Mouse (Mus musculus): Measurements from ENCODE around the gene Matn4. TPM values are rescaled to one million over a fixed set of nuclear protein-coding genes. Genes with fewer than 3 reads are reported as not detected.

The Matn4 gene
- polyA plus RNA-seq (2015; fragmentation: Nextera tagmentation; extraction: Ambion mirVana), result 0.26 and 0.39 TPM in 2 replicates

- Histone ChIP-seq H3K27ac (no peak within 1 kb of the TSS), H3K36me3 (no peaks in the 10 kb centered on the region), H3K4me1 (replicated peaks) (peaks cover 13% of the 10 kb centered on the region), H3K4me3 (replicated peaks) (peak within 1 kb of the TSS; percentile 35), H3K27me3 (peaks cover 99% of the 10 kb centered on the region), H3K9ac (replicated peaks) (peak within 1 kb of the TSS; percentile 26; the same call in 1 of the 2 replicates), H3K4me2 (replicated peaks) (peak within 1 kb of the TSS; percentile 52), H3K9me3 (no peaks in the 10 kb centered on the region)
- WGBS, result 8% methylated on average over 9 of the region's 9 CpGs
- ATAC-seq, result no peak
Observed at GRCm38 (mm10) chr2:164405060-164405459, at the start of gene Matn4. Matn4 (minus strand) TSS chr2:164405160.

DNA sequence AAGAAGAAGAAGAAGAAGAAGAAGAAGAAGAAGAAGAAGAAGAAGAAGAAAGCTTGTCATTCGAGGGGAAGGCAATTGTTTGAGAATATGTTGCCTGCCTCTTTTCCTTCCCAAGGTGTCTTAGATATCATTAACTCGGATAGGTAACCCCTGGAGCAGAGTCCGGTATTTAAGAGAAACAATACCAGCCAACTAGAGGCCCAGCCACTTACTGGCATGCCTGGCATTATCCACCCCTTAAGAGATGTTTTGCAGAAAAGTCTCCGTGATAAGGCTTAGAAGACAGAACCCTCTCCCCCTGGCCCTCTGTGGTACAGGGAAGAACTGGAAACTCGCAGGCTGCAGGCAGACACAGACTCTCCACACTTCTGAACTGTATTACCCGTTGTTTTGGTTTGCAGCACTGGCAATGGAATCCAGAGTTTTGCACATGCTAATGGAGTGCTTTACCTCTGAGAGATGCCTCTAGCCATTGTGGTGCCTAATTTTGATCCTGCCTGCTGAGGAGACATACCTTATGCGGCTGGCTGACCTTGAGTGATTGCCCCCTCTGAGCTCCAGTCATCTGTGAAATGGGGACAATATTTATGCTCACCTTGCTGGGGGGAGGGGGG lies 49.0 kb upstream of the Matn4 start:
- peaks cover 10% of the 10 kb centered on the region for H3K4me1 ChIP-seq (replicated peaks)
- ATAC-seq, result no peak
- no peak overlapping the region for H3K9ac ChIP-seq (replicated peaks)
- H3K36me3 ChIP-seq, result no peaks in the 10 kb centered on the region
- no peaks in the 10 kb centered on the region for H3K9me3 ChIP-seq
- no peak overlapping the region for H3K27ac ChIP-seq
- H3K4me2 ChIP-seq (replicated peaks), result no peak overlapping the region
- H3K4me3 ChIP-seq (replicated peaks), result no peak overlapping the region
- WGBS, result 78% methylated on average over 7 of the region's 7 CpGs
- no peaks in the 10 kb centered on the region for H3K27me3 ChIP-seq

- no peaks in the 10 kb centered on the region for H3K9me3 ChIP-seq
- H3K4me1 ChIP-seq (replicated peaks), result peaks cover 10% of the 10 kb centered on the region
- no peak overlapping the region for H3K27ac ChIP-seq
- no peak overlapping the region for H3K4me2 ChIP-seq (replicated peaks)
- H3K4me3 ChIP-seq (replicated peaks), result no peak overlapping the region
- WGBS, result 88% methylated on average over 14 of the region's 14 CpGs
- H3K9ac ChIP-seq (replicated peaks), result no peak overlapping the region
- no peaks in the 10 kb centered on the region for H3K36me3 ChIP-seq
- no peaks in the 10 kb centered on the region for H3K27me3 ChIP-seq
- no peak for ATAC-seq
Observed at GRCm38 (mm10) chr2:164453047-164453757, 48.2 kb upstream of the Matn4 start.

- no peak overlapping the region for H3K4me3 ChIP-seq (replicated peaks)
- H3K4me1 ChIP-seq (replicated peaks), result peaks cover 9% of the 10 kb centered on the region
- no peaks in the 10 kb centered on the region for H3K36me3 ChIP-seq
- H3K27me3 ChIP-seq, result no peaks in the 10 kb centered on the region
- ATAC-seq, result no peak
- 51% methylated on average over 12 of the region's 13 CpGs for WGBS
- no peak overlapping the region for H3K4me2 ChIP-seq (replicated peaks)
- no peaks in the 10 kb centered on the region for H3K9me3 ChIP-seq
- H3K9ac ChIP-seq (replicated peaks), result no peak overlapping the region
- H3K27ac ChIP-seq, result no peak overlapping the region
Observed at GRCm38 (mm10) chr2:164452000-164452676, 47.2 kb upstream of the Matn4 start.

DNA sequence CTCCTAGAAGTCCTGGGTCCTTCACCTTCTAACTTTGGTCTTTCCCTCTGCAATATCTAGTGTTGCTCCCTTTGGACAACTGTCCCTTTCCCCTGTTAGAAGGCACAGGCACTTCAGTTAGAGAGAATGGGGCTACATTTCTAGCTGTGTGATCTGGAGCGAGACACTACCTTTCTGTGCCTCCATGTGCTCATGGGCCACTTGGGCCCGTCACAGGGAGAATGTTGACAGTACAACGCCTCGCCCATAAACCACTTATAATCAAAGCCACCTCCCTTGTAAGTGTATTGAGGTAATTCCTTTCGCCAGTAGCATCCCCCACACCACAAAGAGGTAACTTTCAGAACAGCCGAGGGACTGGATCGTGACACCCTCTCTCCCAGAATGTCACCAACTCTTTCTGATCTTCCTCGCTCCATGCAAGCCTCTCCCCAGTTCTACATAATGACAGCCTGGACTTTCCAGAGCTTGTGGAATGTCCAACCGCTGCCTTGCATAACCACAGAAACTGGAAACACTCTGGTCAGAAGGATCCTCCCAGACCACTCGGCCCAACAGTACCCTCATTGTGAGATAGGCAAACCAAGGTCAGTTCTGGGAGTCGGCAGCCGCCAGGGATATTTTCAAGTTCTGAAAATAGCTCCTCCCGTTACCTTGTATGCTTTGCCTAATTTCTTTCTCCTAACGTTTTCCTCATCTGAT lies 44.5 kb upstream of the Matn4 start:
- H3K9ac ChIP-seq (replicated peaks), result no peak overlapping the region
- H3K4me1 ChIP-seq (replicated peaks), result no peaks in the 10 kb centered on the region
- H3K4me3 ChIP-seq (replicated peaks), result no peak overlapping the region
- H3K9me3 ChIP-seq, result no peaks in the 10 kb centered on the region
- 92% methylated on average over 14 of the region's 14 CpGs for WGBS
- no peak overlapping the region for H3K27ac ChIP-seq
- H3K36me3 ChIP-seq, result no peaks in the 10 kb centered on the region
- H3K4me2 ChIP-seq (replicated peaks), result no peak overlapping the region
- H3K27me3 ChIP-seq, result 0 out of 2 replicates have a peak, but pooled peaks cover 1% of the 10 kb centered on the region
- no peak for ATAC-seq

DNA sequence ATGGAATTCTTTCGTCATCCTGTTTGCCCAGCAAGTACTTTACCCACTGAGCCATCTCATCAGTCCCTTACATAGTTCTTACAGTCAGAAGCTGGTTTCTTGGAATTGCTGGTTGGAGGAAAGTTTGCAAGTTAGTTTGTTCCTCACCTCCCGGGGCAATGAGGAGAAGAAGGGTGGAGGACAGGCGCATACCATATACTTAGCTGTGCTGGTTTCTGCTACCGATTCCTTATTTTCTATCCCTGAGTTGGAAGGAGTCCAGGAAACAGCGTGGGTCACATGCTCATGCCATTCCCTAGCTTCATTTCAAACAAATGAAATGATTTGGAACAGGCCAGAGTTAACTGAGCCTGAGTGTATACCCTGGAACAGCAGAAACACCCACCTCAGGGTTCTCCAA lies 44.0 kb upstream of the Matn4 start:
- Histone ChIP-seq H3K4me2 (replicated peaks) (no peak overlapping the region), H3K4me3 (replicated peaks) (no peak overlapping the region), H3K9me3 (no peaks in the 10 kb centered on the region), H3K9ac (replicated peaks) (no peak overlapping the region), H3K36me3 (no peaks in the 10 kb centered on the region), H3K27me3 (0 out of 2 replicates have a peak, but pooled peaks cover 6% of the 10 kb centered on the region), H3K4me1 (replicated peaks) (no peaks in the 10 kb centered on the region), H3K27ac (no peak overlapping the region)
- WGBS, result 79% methylated on average over 5 of the region's 5 CpGs
- ATAC-seq, result no peak

GRCm38 (mm10) chr2:164448140-164448539 lies 43.2 kb upstream of the Matn4 start:
- H3K27ac ChIP-seq, result no peak overlapping the region
- no peak for ATAC-seq
- no peak overlapping the region for H3K4me3 ChIP-seq (replicated peaks)
- H3K27me3 ChIP-seq, result 0 out of 2 replicates have a peak, but pooled peaks cover 8% of the 10 kb centered on the region
- H3K36me3 ChIP-seq, result no peaks in the 10 kb centered on the region
- peaks cover 6% of the 10 kb centered on the region; the same call in 1 of the 2 replicates for H3K4me1 ChIP-seq (replicated peaks)
- H3K9me3 ChIP-seq, result no peaks in the 10 kb centered on the region
- 80% methylated on average over 1 of the region's 1 CpGs for WGBS
- no peak overlapping the region for H3K9ac ChIP-seq (replicated peaks)
- H3K4me2 ChIP-seq (replicated peaks), result no peak overlapping the region

DNA sequence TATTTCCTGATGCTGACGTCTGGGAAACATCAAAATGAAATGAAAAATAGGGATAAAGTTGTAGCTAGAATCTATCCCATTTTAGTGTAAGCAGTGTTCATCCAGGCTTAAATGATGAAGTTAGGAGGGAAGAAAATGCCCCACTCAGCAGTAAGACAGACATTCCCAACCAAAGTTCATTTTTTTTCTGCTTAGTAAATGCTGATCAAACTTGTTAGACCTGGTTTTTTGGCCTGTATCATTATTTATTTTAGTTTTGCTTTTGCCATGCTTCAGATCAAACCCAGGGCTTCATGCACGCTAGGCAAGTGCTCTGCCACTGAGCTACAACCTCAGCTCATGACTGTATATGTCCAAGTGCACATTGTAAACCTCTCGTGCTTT lies 41.1 kb upstream of the Matn4 start:
- H3K9me3 ChIP-seq, result no peaks in the 10 kb centered on the region
- no peak overlapping the region for H3K4me3 ChIP-seq (replicated peaks)
- WGBS, result 86% methylated on average over 3 of the region's 3 CpGs
- no peak overlapping the region for H3K9ac ChIP-seq (replicated peaks)
- H3K27me3 ChIP-seq, result peaks cover 24% of the 10 kb centered on the region
- peaks cover 24% of the 10 kb centered on the region for H3K4me1 ChIP-seq (replicated peaks)
- no peak for ATAC-seq
- H3K4me2 ChIP-seq (replicated peaks), result no peak overlapping the region
- no peaks in the 10 kb centered on the region for H3K36me3 ChIP-seq
- H3K27ac ChIP-seq, result no peak overlapping the region

DNA sequence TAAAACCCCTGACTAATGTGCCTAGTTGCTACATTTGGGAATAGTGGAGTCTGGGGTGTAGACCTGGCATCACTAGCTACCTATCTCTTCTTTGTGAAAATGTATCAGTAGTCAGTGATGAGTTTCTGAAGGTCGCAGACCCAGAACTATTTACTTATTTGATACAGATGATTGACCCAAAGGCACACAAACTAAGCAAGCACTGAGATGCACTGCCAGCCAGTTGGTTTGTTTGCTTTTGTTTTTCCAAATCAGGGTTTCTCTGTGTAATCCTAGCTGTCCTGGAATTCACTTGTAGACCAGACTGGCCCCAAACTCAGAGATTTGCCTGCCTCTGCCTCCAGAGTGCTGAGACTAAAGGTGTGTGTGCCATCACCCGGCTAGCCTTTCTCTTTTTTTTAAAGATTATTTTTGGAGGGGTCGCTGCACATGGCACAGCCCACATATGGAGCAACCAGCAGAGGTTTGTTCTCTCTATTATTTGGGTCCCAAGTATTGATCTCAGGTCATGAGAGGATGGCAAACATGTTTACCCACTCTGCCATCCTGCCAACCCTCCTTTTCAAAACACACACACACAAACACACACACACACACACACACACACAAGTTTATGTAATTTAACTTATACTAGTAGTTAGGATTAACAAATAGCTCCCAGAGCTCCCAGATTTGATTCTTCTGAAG lies 40.6 kb upstream of the Matn4 start:
- WGBS, result 79% methylated on average over 3 of the region's 3 CpGs
- Histone ChIP-seq H3K27ac (no peak overlapping the region), H3K27me3 (peaks cover 27% of the 10 kb centered on the region), H3K9ac (replicated peaks) (no peak overlapping the region), H3K4me1 (replicated peaks) (peaks cover 25% of the 10 kb centered on the region), H3K4me2 (replicated peaks) (no peak overlapping the region), H3K36me3 (no peaks in the 10 kb centered on the region), H3K4me3 (replicated peaks) (no peak overlapping the region), H3K9me3 (no peaks in the 10 kb centered on the region)
- ATAC-seq, result no peak

DNA sequence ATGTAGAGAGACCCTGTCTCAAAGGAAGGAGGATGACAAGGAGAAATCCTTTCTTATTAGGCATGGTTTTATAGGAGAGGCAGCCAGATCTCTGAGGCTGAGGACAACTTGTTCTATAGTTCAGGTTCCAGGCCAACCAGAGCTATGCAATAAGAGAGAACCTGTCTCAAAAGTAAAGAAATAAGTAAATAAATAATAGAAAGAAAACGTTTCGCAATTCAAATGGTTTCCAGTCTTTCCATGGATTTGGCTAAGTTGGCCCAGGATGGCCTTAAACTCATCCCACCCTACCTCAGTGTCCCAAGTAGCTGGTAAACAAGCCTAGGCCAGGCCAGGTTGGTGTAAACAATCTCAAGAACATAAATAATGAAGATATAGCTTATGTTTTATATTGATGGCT lies 39.7 kb upstream of the Matn4 start:
- Histone ChIP-seq H3K9me3 (no peaks in the 10 kb centered on the region), H3K4me1 (replicated peaks) (peaks cover 25% of the 10 kb centered on the region), H3K27ac (no peak overlapping the region), H3K9ac (replicated peaks) (no peak overlapping the region), H3K36me3 (no peaks in the 10 kb centered on the region), H3K4me2 (replicated peaks) (no peak overlapping the region), H3K27me3 (peaks cover 31% of the 10 kb centered on the region), H3K4me3 (replicated peaks) (no peak overlapping the region)
- ATAC-seq, result no peak
- 84% methylated on average over 2 of the region's 2 CpGs for WGBS

- peak within 1 kb of the TSS; percentile 81 for H3K4me2 ChIP-seq (replicated peaks)
- H3K27ac ChIP-seq, result no peak within 1 kb of the TSS
- peak; percentile 22; the same call in 1 of the 2 replicates for ATAC-seq
- H3K9ac ChIP-seq (replicated peaks), result peak within 1 kb of the TSS; percentile 63
- 7% methylated on average over 18 of the region's 18 CpGs for WGBS
- peak within 1 kb of the TSS; percentile 48 for H3K4me3 ChIP-seq (replicated peaks)
- no peaks in the 10 kb centered on the region for H3K9me3 ChIP-seq
- H3K4me1 ChIP-seq (replicated peaks), result peaks cover 25% of the 10 kb centered on the region
- H3K36me3 ChIP-seq, result no peaks in the 10 kb centered on the region
- H3K27me3 ChIP-seq, result peaks cover 31% of the 10 kb centered on the region
Observed at GRCm38 (mm10) chr2:164443460-164444000, 38.6 kb upstream of the Matn4 start, which contains the start of gene Sdc4. Sdc4 (minus strand) TSS chr2:164443887.
